8 mouse cellular contexts compared by ENCODE assay signal in the genomic region with DNA sequence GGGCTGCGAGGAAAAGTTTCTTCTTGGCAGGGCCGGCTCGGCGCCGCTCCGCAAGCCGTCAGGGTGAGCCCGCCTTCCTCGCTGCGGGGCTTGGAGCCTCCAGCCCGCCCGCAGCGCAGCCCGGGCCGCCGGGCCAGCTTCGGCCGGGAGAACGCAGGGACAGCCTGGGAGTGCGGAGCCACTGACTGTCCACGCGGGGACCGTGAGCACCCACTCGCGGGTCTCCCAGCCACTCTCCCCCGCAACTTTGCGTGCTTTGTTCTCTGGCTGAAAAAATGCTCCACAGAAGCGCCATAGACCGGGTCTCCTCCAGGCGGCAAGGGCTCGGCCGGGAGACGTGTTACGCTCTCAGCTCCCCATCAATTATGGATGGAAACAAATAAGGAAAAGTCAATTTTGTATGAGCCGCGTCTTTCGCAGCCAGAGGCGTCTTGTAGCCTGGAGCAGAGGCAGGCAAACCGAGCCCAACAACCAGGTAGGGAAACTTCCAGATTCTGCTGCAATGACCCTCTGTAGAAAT.
A peak's percentile ranks its signal among the peaks of the same experiment; 100 is the strongest.
DNase-seq lines count a peak whose midpoint lies in the region; ATAC-seq and TF ChIP-seq lines count a peak whose summit lies in the region.

No protein-coding gene starts in this region.

- H3K4me2 ChIP-seq in limb, embryonic 14.5 days (replicated peaks; ENCODE audit: low read depth, low read length, severe bottlenecking), result peak overlapping the region; percentile 90
- H3K4me2 ChIP-seq in neural tube, embryonic 15.5 days, result peak overlapping the region; percentile 85

- TF ChIP-seq CTCF in thymus, adult 2 months (IDR thresholded peaks at IDR 0.05; ENCODE audit: borderline replicate concordance, control insufficient read depth, extremely low read depth, insufficient read depth, low read length, poor library complexity), result no peak

- no peak for TF ChIP-seq POLR2A in thymus, adult 2 months (IDR thresholded peaks at IDR 0.05; ENCODE audit: control insufficient read depth, extremely low read depth, insufficient read depth, low read length, poor library complexity)
- TF ChIP-seq POLR2A in limb, embryonic 14.5 days (IDR thresholded peaks at IDR 0.05; ENCODE audit: borderline replicate concordance, extremely low read depth, insufficient read depth, insufficient read length), result no peak

- H3K27ac ChIP-seq in thymus, adult 2 months (ENCODE audit: control insufficient read depth, insufficient read depth, low read length), result no peak overlapping the region
- H3K27ac ChIP-seq in limb, embryonic 14.5 days (replicated peaks; ENCODE audit: low read depth, low read length), result peak overlapping the region; percentile 84
- peak overlapping the region; percentile 98 for H3K27ac ChIP-seq in neural tube, embryonic 15.5 days (replicated peaks)

- ATAC-seq in erythroblast, adult 5-6 weeks (replicated peaks; ENCODE audit: low FRiP score, poor library complexity, severe bottlenecking), result no peak
- no peak for ATAC-seq in limb, embryonic 14.5 days (ENCODE audit: low FRiP score, low read depth)
- peak; percentile 62; the same call in 1 of the 2 replicates for ATAC-seq in neural tube, embryonic 15.5 days (ENCODE audit: low FRiP score)

- 3% methylated on average over 37 of the region's 39 CpGs for WGBS in thymus, adult 2 months
- WGBS in limb, embryonic 14.5 days, result 2% methylated on average over 30 of the region's 39 CpGs
- under 1% methylated on average over 39 of the region's 39 CpGs for WGBS in neural tube, embryonic 15.5 days

- H3K9ac ChIP-seq in limb, embryonic 14.5 days (ENCODE audit: low read depth, low read length, severe bottlenecking), result peak overlapping the region; percentile 73
- peak overlapping the region; percentile 72 for H3K9ac ChIP-seq in neural tube, embryonic 15.5 days (replicated peaks)

- H3K36me3 ChIP-seq in erythroblast, embryonic 14.5 days (ENCODE audit: control insufficient read depth), result no peaks in the 10 kb centered on the region
- H3K36me3 ChIP-seq in thymus, adult 2 months (ENCODE audit: control insufficient read depth, insufficient read depth, low read length), result no peaks in the 10 kb centered on the region
- no peaks in the 10 kb centered on the region for H3K36me3 ChIP-seq in limb, embryonic 14.5 days (ENCODE audit: control insufficient read depth, insufficient read depth, low read length)
- H3K36me3 ChIP-seq in neural tube, embryonic 15.5 days, result no peaks in the 10 kb centered on the region

- no peaks in the 10 kb centered on the region for H3K4me1 ChIP-seq in erythroblast, embryonic 14.5 days (ENCODE audit: control insufficient read depth)
- H3K4me1 ChIP-seq in thymus, adult 2 months (replicated peaks; ENCODE audit: control insufficient read depth, insufficient read depth, low read length), result no peaks in the 10 kb centered on the region
- no peaks in the 10 kb centered on the region for H3K4me1 ChIP-seq in limb, embryonic 14.5 days (ENCODE audit: control insufficient read depth, insufficient read depth, low read length)
- H3K4me1 ChIP-seq in neural tube, embryonic 15.5 days, result peaks cover 56% of the 10 kb centered on the region

- H3K27me3 ChIP-seq in erythroblast, embryonic 14.5 days (ENCODE audit: control insufficient read depth), result peaks cover 46% of the 10 kb centered on the region
- H3K27me3 ChIP-seq in thymus, adult 2 months (ENCODE audit: control insufficient read depth, insufficient read depth, low read length), result peaks cover 3% of the 10 kb centered on the region; the same call in 1 of the 2 replicates
- H3K27me3 ChIP-seq in limb, embryonic 14.5 days (ENCODE audit: control insufficient read depth, insufficient read depth, low read length), result peaks cover 8% of the 10 kb centered on the region; the same call in 1 of the 2 replicates
- H3K27me3 ChIP-seq in neural tube, embryonic 15.5 days (replicated peaks), result no peaks in the 10 kb centered on the region

- DNase-seq in thymus, adult 2 months, result no peak
- no peak for DNase-seq in thymus, postnatal 10 days (ENCODE audit: low spot score in 2 of 2)
- peak; percentile 34 for DNase-seq in limb, embryonic 14.5 days (ENCODE audit: low spot score)
- DNase-seq in gastrocnemius, postnatal 4 days (ENCODE audit: low spot score in 2 of 2), result no peak
- no peak for DNase-seq in gastrocnemius, postnatal 10 days

- H3K4me3 ChIP-seq in erythroblast, embryonic 14.5 days (replicated peaks), result peak overlapping the region; percentile 45
- peak overlapping the region; percentile 33 for H3K4me3 ChIP-seq in thymus, adult 2 months (ENCODE audit: control insufficient read depth, insufficient read depth, low read length)
- H3K4me3 ChIP-seq in limb, embryonic 14.5 days (replicated peaks; ENCODE audit: low read length), result peak overlapping the region; percentile 81
- peak overlapping the region; percentile 65 for H3K4me3 ChIP-seq in neural tube, embryonic 15.5 days (replicated peaks)

- H3K9me3 ChIP-seq in erythroblast, embryonic 14.5 days (ENCODE audit: control insufficient read depth, low read length), result no peaks in the 10 kb centered on the region
- no peaks in the 10 kb centered on the region for H3K9me3 ChIP-seq in limb, embryonic 14.5 days (ENCODE audit: control insufficient read depth, low read length)
- H3K9me3 ChIP-seq in neural tube, embryonic 15.5 days (replicated peaks), result no peaks in the 10 kb centered on the region
